Comparison of ENCODE assay signal across 11 mouse cellular contexts in genomic region chr11:23856723-23857112, GRCm38 (mm10).
"Had no signal": no experiment of that assay in that cellular context is flagged by ENCODE, and none has a peak within 500 bp of the region (broad histone marks: within the 10 kb centered on the region; RNA-seq: fewer than 3 reads in every experiment).

No protein-coding gene starts in this region.

- DNase-seq: kidney, adult 8-10 months; kidney, postnatal 25 days; layer of hippocampus, adult 9-11 months; layer of hippocampus, postnatal 36 days; liver, embryonic 13.5 days; lung, postnatal 36 days; right cerebral cortex, adult 18-20 months; spleen, adult 18-20 months had no signal

- H3K27ac ChIP-seq: hindbrain, postnatal 0 days; limb, embryonic 13.5 days; liver, embryonic 13.5 days; midbrain, embryonic 13.5 days had no signal

- H3K27me3 ChIP-seq: limb, embryonic 13.5 days; liver, embryonic 13.5 days; midbrain, embryonic 13.5 days had no signal

- H3K9me3 ChIP-seq: limb, embryonic 13.5 days; liver, embryonic 13.5 days; midbrain, embryonic 13.5 days had no signal

- ATAC-seq: hindbrain, postnatal 0 days; midbrain, embryonic 13.5 days had no signal

- H3K4me1 ChIP-seq: limb, embryonic 13.5 days; liver, embryonic 13.5 days; midbrain, embryonic 13.5 days had no signal

- H3K4me2 ChIP-seq: limb, embryonic 13.5 days; liver, embryonic 13.5 days; midbrain, embryonic 13.5 days had no signal

- H3K4me3 ChIP-seq: limb, embryonic 13.5 days; liver, embryonic 13.5 days; midbrain, embryonic 13.5 days had no signal

- H3K9ac ChIP-seq: limb, embryonic 13.5 days; liver, embryonic 13.5 days; midbrain, embryonic 13.5 days had no signal
